Mouse (Mus musculus) stomach, postnatal 0 days (tissue): Measurements from ENCODE around the gene Tob2.

Experiments used
- CTCF ChIP-seq: IDR thresholded peaks from 2 replicates; pipeline ENCODE4 v1.5.1; 2016; ENCODE audit warnings: antibody characterized with exemption, low read depth, mild to moderate bottlenecking, moderate library complexity
- EP300 ChIP-seq: optimal IDR thresholded peaks from 2 replicates; pipeline ENCODE3; 2016; ENCODE audit warnings: antibody characterized with exemption

DNA sequence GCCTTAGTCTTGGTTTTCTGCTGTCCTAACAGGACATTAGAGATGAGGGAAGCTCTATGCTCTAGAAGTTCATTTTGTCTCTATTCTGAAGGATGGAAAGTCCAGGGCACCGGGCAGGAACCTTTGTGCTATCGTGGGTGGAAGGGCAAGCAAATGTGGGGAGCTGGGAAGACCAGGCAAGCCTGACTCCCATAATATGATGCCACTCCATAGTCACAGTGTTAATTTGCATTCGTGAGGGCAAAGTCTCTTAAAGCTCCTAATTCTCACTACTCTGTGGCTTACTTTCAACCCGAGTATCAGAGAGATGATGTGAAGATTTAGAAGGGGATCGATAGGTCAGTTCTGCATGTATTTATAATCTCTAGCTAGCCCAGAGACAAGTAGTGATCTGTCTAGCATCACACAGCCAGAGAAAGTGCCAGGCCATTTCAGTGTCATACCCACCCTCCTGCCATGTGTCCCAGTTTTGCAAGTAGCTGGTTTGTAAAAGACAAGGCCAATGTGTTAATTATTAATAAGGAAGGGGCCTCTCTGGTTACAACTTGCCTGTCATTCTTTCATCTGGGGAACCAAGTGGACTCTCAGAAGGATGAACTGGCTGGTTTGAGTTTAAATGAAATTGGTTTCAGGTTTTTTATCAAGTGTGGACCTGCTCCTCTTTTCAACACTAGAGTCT, 39.1 kb upstream of the Tob2 start:
- TF ChIP-seq CTCF (no peak), EP300 (no peak)
